Mouse (Mus musculus): Measurements from ENCODE around the gene Gtf2b. TPM values are rescaled to one million over a fixed set of nuclear protein-coding genes. Genes with fewer than 3 reads are reported as not detected.

Gene Gtf2b
- polyA plus RNA-seq, 1 experiment = 40.2 TPM

DNA sequence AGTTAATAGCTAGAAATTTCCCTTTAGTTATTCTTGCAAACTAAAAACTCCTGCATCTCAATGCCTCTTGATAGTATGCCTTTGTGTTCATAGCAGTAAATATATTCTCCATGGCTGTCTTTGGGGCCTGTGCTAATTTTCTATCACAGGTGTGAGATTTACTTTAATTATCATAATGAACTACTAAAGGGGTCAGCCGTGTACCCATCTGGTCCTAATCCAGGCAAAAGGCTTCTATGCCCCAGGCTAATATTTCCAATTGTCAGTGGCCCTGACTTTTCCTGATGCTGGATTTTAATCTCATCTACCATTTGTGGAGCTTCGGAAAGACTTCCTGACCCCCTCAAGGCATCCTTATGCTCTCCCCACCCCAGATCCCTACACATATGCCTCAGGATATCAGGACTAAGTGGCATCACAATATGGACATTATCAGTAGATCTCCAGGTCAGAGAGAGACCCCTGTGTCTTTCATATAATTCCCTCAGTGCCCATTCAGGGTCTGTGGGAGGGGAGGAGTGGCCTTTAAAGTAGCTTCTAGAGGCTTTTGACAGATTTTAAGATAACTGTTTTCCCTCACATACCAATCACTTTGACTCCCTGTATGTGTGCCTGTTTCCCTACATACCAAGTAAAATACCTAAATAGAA, 21.7 kb downstream of the Gtf2b start:
- no peak overlapping the region for H3K4me3 ChIP-seq (ENCODE audit: control insufficient read depth, insufficient read depth, low read length)
- no peak for TF ChIP-seq POLR2A (IDR thresholded peaks at IDR 0.05; ENCODE audit: control insufficient read depth, extremely low read depth, insufficient read depth, low read length, poor library complexity)
- no peak for TF ChIP-seq CTCF (IDR thresholded peaks at IDR 0.05; ENCODE audit: borderline replicate concordance, control insufficient read depth, extremely low read depth, insufficient read depth, low read length, poor library complexity)
- WGBS = 98% methylated on average over 2 of the region's 2 CpGs
- H3K4me1 ChIP-seq (replicated peaks; ENCODE audit: control insufficient read depth, insufficient read depth, low read length) = no peaks in the 10 kb centered on the region
- H3K27ac ChIP-seq (ENCODE audit: control insufficient read depth, insufficient read depth, low read length) = no peak overlapping the region
- DNase-seq = no peak
- no peaks in the 10 kb centered on the region for H3K27me3 ChIP-seq (ENCODE audit: control insufficient read depth, insufficient read depth, low read length)
- peaks cover 57% of the 10 kb centered on the region for H3K36me3 ChIP-seq (ENCODE audit: control insufficient read depth, insufficient read depth, low read length)

DNA sequence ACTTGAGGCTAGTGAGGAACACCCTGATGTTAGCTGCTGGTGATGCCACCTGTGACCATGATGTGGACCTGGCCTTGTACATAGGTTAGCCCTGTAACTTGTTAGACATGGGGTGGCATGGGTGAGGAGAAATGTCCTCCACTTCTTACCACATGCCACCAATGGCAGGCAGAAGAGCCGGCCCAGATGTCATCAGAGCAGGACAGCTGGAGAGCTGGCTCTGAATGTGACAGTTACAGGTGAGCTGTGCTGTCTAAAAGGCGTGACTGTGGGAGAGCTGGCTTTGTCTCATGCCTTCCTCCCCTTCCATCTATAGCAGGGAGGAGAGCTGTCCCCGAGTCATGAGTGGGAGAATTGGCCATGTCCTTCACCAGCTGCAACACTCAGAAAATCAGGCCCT, 30.7 kb downstream of the Gtf2b start:
- Histone ChIP-seq H3K27me3 (ENCODE audit: control insufficient read depth, insufficient read depth, low read length) (no peaks in the 10 kb centered on the region), H3K4me1 (replicated peaks; ENCODE audit: control insufficient read depth, insufficient read depth, low read length) (no peaks in the 10 kb centered on the region), H3K27ac (ENCODE audit: control insufficient read depth, insufficient read depth, low read length) (no peak overlapping the region), H3K4me3 (ENCODE audit: control insufficient read depth, insufficient read depth, low read length) (no peak overlapping the region), H3K36me3 (ENCODE audit: control insufficient read depth, insufficient read depth, low read length) (peaks cover 56% of the 10 kb centered on the region)
- WGBS = 93% methylated on average over 3 of the region's 3 CpGs
- no peak for DNase-seq
- no peak for TF ChIP-seq POLR2A (IDR thresholded peaks at IDR 0.05; ENCODE audit: control insufficient read depth, extremely low read depth, insufficient read depth, low read length, poor library complexity)
- no peak for TF ChIP-seq CTCF (IDR thresholded peaks at IDR 0.05; ENCODE audit: borderline replicate concordance, control insufficient read depth, extremely low read depth, insufficient read depth, low read length, poor library complexity)

DNA sequence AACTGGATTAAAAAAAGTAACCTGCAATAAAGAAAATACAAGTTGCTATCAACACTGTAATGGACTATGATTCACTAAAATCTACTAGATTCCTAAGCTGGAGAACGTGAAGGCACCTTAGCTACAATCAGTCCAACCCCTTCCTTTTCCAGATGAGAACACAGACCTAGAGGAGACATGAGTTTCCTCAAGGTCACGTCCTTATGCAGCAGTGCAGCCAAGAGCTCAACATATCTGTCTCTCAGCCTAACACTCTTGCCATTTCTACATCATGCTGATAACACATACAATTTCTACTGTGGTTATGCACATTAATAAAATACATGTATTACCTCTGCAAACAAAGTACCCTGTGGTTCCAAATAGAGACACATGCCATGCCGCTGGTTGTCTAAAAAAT, 46.7 kb downstream of the Gtf2b start:
- H3K4me3 ChIP-seq (ENCODE audit: control insufficient read depth, insufficient read depth, low read length) = no peak overlapping the region
- WGBS = 97% methylated on average over 3 of the region's 3 CpGs
- no peaks in the 10 kb centered on the region for H3K4me1 ChIP-seq (replicated peaks; ENCODE audit: control insufficient read depth, insufficient read depth, low read length)
- no peak for DNase-seq
- peaks cover 34% of the 10 kb centered on the region for H3K36me3 ChIP-seq (ENCODE audit: control insufficient read depth, insufficient read depth, low read length)
- no peak for TF ChIP-seq CTCF (IDR thresholded peaks at IDR 0.05; ENCODE audit: borderline replicate concordance, control insufficient read depth, extremely low read depth, insufficient read depth, low read length, poor library complexity)
- TF ChIP-seq POLR2A (IDR thresholded peaks at IDR 0.05; ENCODE audit: control insufficient read depth, extremely low read depth, insufficient read depth, low read length, poor library complexity) = no peak
- H3K27ac ChIP-seq (ENCODE audit: control insufficient read depth, insufficient read depth, low read length) = no peak overlapping the region
- no peaks in the 10 kb centered on the region for H3K27me3 ChIP-seq (ENCODE audit: control insufficient read depth, insufficient read depth, low read length)

DNA sequence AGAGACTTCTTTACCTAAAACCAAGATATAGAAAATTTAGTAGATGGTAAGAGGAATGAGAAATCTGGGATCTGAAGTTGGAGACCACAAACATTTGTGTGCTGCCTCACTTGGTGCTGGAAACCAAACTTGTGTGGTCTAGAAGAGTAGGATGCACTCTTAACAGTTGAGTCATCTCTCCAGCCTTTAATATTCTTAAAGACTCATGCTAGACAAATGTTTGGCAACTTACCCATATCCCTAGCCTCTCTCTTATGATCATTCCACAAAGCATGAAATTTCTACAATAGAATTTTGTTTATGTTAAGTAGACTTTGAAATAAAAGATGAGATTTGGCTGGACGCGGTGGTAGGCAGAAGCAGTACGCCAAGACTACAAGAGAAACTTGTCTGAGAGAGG, 52.7 kb downstream of the Gtf2b start:
- H3K27me3 ChIP-seq (ENCODE audit: control insufficient read depth, insufficient read depth, low read length) = no peaks in the 10 kb centered on the region
- H3K36me3 ChIP-seq (ENCODE audit: control insufficient read depth, insufficient read depth, low read length) = peaks cover 22% of the 10 kb centered on the region
- TF ChIP-seq POLR2A (IDR thresholded peaks at IDR 0.05; ENCODE audit: control insufficient read depth, extremely low read depth, insufficient read depth, low read length, poor library complexity) (no peak), CTCF (IDR thresholded peaks at IDR 0.05; ENCODE audit: borderline replicate concordance, control insufficient read depth, extremely low read depth, insufficient read depth, low read length, poor library complexity) (no peak)
- no peak overlapping the region for H3K27ac ChIP-seq (ENCODE audit: control insufficient read depth, insufficient read depth, low read length)
- H3K4me1 ChIP-seq (replicated peaks; ENCODE audit: control insufficient read depth, insufficient read depth, low read length) = no peaks in the 10 kb centered on the region
- 92% methylated on average over 3 of the region's 3 CpGs for WGBS
- H3K4me3 ChIP-seq (ENCODE audit: control insufficient read depth, insufficient read depth, low read length) = no peak overlapping the region
- DNase-seq = no peak

DNA sequence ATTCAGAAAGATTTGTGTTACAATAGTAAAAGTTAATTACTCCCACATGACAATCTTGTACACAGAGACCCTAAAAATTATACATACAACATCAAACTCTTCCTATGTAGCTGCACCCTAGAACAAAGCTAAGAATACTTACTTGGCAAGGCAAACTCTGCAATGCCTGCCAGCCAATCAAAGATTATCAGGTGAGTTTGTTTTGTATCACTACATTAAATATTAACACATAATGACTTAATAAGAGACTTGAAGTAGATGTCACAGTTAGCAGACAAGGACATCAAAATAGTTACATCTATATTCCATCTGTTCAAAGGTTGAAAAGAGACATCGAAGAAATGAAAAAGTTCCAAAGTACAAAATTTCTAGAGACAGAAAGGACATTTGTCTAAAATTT, 58.8 kb downstream of the Gtf2b start:
- Histone ChIP-seq H3K36me3 (ENCODE audit: control insufficient read depth, insufficient read depth, low read length) (peaks cover 34% of the 10 kb centered on the region), H3K27ac (ENCODE audit: control insufficient read depth, insufficient read depth, low read length) (no peak overlapping the region), H3K4me1 (replicated peaks; ENCODE audit: control insufficient read depth, insufficient read depth, low read length) (no peaks in the 10 kb centered on the region), H3K4me3 (ENCODE audit: control insufficient read depth, insufficient read depth, low read length) (no peak overlapping the region), H3K27me3 (ENCODE audit: control insufficient read depth, insufficient read depth, low read length) (no peaks in the 10 kb centered on the region)
- TF ChIP-seq POLR2A (IDR thresholded peaks at IDR 0.05; ENCODE audit: control insufficient read depth, extremely low read depth, insufficient read depth, low read length, poor library complexity) = no peak
- WGBS = 100% methylated on average over 1 of the region's 1 CpGs
- DNase-seq = no peak

DNA sequence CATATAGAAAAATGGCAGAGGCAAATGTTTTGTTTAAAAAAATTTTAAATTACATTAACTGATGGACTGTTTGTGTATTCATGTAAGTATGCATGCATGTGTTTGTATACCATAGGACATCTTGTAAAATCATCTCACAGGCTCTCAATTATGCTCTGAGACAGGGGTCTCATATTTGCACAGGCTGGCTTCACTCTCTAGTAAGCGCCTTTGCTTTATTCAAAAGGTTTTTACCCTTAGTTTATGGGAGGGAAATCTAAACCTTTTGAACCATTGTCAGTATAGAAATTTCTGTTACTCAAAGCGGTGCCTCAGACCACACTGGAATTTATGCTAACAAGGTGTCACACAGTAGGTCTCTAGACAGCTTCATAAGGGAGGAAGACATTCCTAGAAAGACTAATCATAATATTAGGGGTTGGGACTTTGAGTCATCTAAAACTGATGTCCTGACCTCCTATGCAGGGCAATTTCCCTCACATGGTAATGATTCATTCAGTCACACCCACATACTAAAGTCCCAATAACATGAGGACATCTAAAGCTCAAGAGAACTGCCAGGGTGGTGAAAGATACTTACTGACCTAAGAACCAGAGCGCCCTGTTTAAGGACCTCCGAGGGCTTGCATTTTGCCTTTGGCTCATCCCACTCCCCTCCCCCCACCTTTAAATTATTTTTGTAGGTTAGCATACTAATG, 61.8 kb downstream of the Gtf2b start:
- H3K4me3 ChIP-seq (ENCODE audit: control insufficient read depth, insufficient read depth, low read length) = no peak overlapping the region
- 98% methylated on average over 4 of the region's 4 CpGs for WGBS
- H3K4me1 ChIP-seq (replicated peaks; ENCODE audit: control insufficient read depth, insufficient read depth, low read length) = no peaks in the 10 kb centered on the region
- DNase-seq = no peak
- no peaks in the 10 kb centered on the region for H3K27me3 ChIP-seq (ENCODE audit: control insufficient read depth, insufficient read depth, low read length)
- TF ChIP-seq POLR2A (IDR thresholded peaks at IDR 0.05; ENCODE audit: control insufficient read depth, extremely low read depth, insufficient read depth, low read length, poor library complexity) (no peak), CTCF (IDR thresholded peaks at IDR 0.05; ENCODE audit: borderline replicate concordance, control insufficient read depth, extremely low read depth, insufficient read depth, low read length, poor library complexity) (no peak)
- H3K27ac ChIP-seq (ENCODE audit: control insufficient read depth, insufficient read depth, low read length) = no peak overlapping the region
- H3K36me3 ChIP-seq (ENCODE audit: control insufficient read depth, insufficient read depth, low read length) = peaks cover 33% of the 10 kb centered on the region
